In genomic region chr10:111587891-111588611, GRCm38 (mm10) we compare ENCODE assay signal across 13 mouse cellular contexts.
DNase-seq lines count a peak whose midpoint lies in the region; ATAC-seq and TF ChIP-seq lines count a peak whose summit lies in the region.
"Had no signal": no experiment of that assay in that cellular context is flagged by ENCODE, and none has a peak within 500 bp of the region (broad histone marks: within the 10 kb centered on the region; RNA-seq: fewer than 3 reads in every experiment).

No protein-coding gene starts in this region.

- no peak overlapping the region for H3K9ac ChIP-seq in kidney, postnatal 0 days (ENCODE audit: low read depth, low read length)
- no peak overlapping the region for H3K9ac ChIP-seq in liver, embryonic 13.5 days
- H3K9ac ChIP-seq in stomach, embryonic 15.5 days, result no peak overlapping the region
- H3K9ac ChIP-seq: neural tube, embryonic 12.5 days had no signal

- H3K4me3 ChIP-seq in kidney, postnatal 0 days (replicated peaks; ENCODE audit: low read depth, low read length), result no peak overlapping the region
- H3K4me3 ChIP-seq in liver, embryonic 13.5 days (replicated peaks), result no peak overlapping the region
- H3K4me3 ChIP-seq in stomach, embryonic 15.5 days (replicated peaks), result no peak overlapping the region
- H3K4me3 ChIP-seq: forebrain, embryonic 10.5 days; neural tube, embryonic 12.5 days had no signal

- no peak for TF ChIP-seq CTCF in kidney, postnatal 0 days (IDR thresholded peaks at IDR 0.05; ENCODE audit: low read depth)

- ATAC-seq in kidney, postnatal 0 days (replicated peaks; ENCODE audit: low FRiP score, low read depth), result 0 out of 2 replicates have a peak, but pooled peaks have one; percentile 52
- peak; percentile 82 for ATAC-seq in granulocyte monocyte progenitor cell, adult 5-6 weeks (replicated peaks; ENCODE audit: poor library complexity, severe bottlenecking)
- peak; percentile 91 for ATAC-seq in liver, embryonic 13.5 days (ENCODE audit: low read depth)
- peak; percentile 75 for ATAC-seq in stomach, embryonic 15.5 days (ENCODE audit: insufficient read depth, low FRiP score, low read depth)

- H3K36me3 ChIP-seq in kidney, postnatal 0 days (ENCODE audit: insufficient read depth, low read length), result no peaks in the 10 kb centered on the region
- no peaks in the 10 kb centered on the region for H3K36me3 ChIP-seq in liver, embryonic 13.5 days
- H3K36me3 ChIP-seq in stomach, embryonic 15.5 days, result no peaks in the 10 kb centered on the region
- H3K36me3 ChIP-seq: forebrain, embryonic 10.5 days; neural tube, embryonic 12.5 days had no signal

- 54% methylated on average over 4 of the region's 4 CpGs for WGBS in kidney, postnatal 0 days
- 11% methylated on average over 4 of the region's 4 CpGs for WGBS in liver, embryonic 13.5 days (ENCODE audit: insufficient replicate concordance)
- WGBS in stomach, embryonic 15.5 days, result 39% methylated on average over 4 of the region's 4 CpGs

- H3K27me3 ChIP-seq in kidney, postnatal 0 days (ENCODE audit: insufficient read depth, low read length), result no peaks in the 10 kb centered on the region
- no peaks in the 10 kb centered on the region for H3K27me3 ChIP-seq in liver, embryonic 13.5 days
- H3K27me3 ChIP-seq in stomach, embryonic 15.5 days (replicated peaks), result no peaks in the 10 kb centered on the region
- H3K27me3 ChIP-seq: neural tube, embryonic 12.5 days had no signal

- no peaks in the 10 kb centered on the region for H3K9me3 ChIP-seq in kidney, postnatal 0 days (replicated peaks; ENCODE audit: low read length)
- no peaks in the 10 kb centered on the region for H3K9me3 ChIP-seq in liver, embryonic 13.5 days (replicated peaks)
- H3K9me3 ChIP-seq in stomach, embryonic 15.5 days, result no peaks in the 10 kb centered on the region
- H3K9me3 ChIP-seq: forebrain, embryonic 10.5 days; neural tube, embryonic 12.5 days had no signal

- H3K27ac ChIP-seq in kidney, postnatal 0 days, result no peak overlapping the region
- no peak overlapping the region for H3K27ac ChIP-seq in liver, embryonic 13.5 days
- H3K27ac ChIP-seq in stomach, embryonic 15.5 days, result no peak overlapping the region
- H3K27ac ChIP-seq: forebrain, embryonic 10.5 days; neural tube, embryonic 12.5 days had no signal

- H3K4me1 ChIP-seq in kidney, postnatal 0 days (replicated peaks; ENCODE audit: insufficient read depth, low read length), result no peaks in the 10 kb centered on the region
- peaks cover 31% of the 10 kb centered on the region for H3K4me1 ChIP-seq in liver, embryonic 13.5 days (replicated peaks)
- no peaks in the 10 kb centered on the region for H3K4me1 ChIP-seq in stomach, embryonic 15.5 days
- H3K4me1 ChIP-seq: neural tube, embryonic 12.5 days had no signal

- no peak overlapping the region for H3K4me2 ChIP-seq in kidney, postnatal 0 days (ENCODE audit: low read length)
- no peak overlapping the region for H3K4me2 ChIP-seq in liver, embryonic 13.5 days
- no peak overlapping the region for H3K4me2 ChIP-seq in stomach, embryonic 15.5 days
- H3K4me2 ChIP-seq: neural tube, embryonic 12.5 days had no signal

- DNase-seq in kidney, postnatal 0 days (ENCODE audit: low spot score), result no peak
- DNase-seq in kidney, adult 18-20 months, result no peak
- DNase-seq in liver, embryonic 13.5 days, result peak; percentile 37
- DNase-seq in testis, postnatal 14 days (ENCODE audit: low spot score), result no peak
- no peak for DNase-seq in cerebellum, adult 11 months
- DNase-seq: cerebellum, adult 18-20 months; gastrocnemius, postnatal 10 days; lung, adult 18-20 months; midbrain, embryonic 14.5 days had no signal
